Mouse (Mus musculus) forebrain, embryonic 12.5 days (tissue): ENCODE data around the gene Gm20388. TPM values are rescaled to one million over a fixed set of nuclear protein-coding genes. Genes with fewer than 3 reads are reported as not detected.

Experiments
- ATAC-seq: fragments of 200-750 bp; cut with Nextera tagmentation; 2 replicates; pipeline ENCODE4 v1.8.0; 2017; ENCODE audit warnings: moderate TSS enrichment; ENCODE audit not compliant: low FRiP score
- H3K27ac ChIP-seq: fragments of 300-500 bp; sonication (generic); 2 replicates; pipeline ENCODE4 v1.5.1; 2016; ENCODE audit warnings: mild to moderate bottlenecking
- H3K27me3 ChIP-seq: fragments of 300-500 bp; sonication (generic); 2 replicates; pipeline ENCODE4 v1.6.1; 2016; ENCODE audit warnings: mild to moderate bottlenecking
- H3K36me3 ChIP-seq: fragments of 300-500 bp; sonication (generic); replicated peaks from 2 replicates; pipeline ENCODE4 v1.6.1; 2016; ENCODE audit warnings: mild to moderate bottlenecking
- H3K4me1 ChIP-seq: fragments of 300-500 bp; sonication (generic); 2 replicates; pipeline ENCODE4 v1.6.1; 2016
- H3K4me2 ChIP-seq: fragments of 300-500 bp; sonication (generic); 2 replicates; pipeline ENCODE4 v1.6.1; 2016; ENCODE audit warnings: mild to moderate bottlenecking, moderate library complexity
- H3K4me3 ChIP-seq: fragments of 300-500 bp; sonication (generic); replicated peaks from 2 replicates; pipeline ENCODE4 v1.5.1; 2016; ENCODE audit warnings: mild to moderate bottlenecking
- H3K9ac ChIP-seq: fragments of 300-500 bp; sonication (generic); 2 replicates; pipeline ENCODE4 v1.6.1; 2016; ENCODE audit warnings: mild to moderate bottlenecking
- H3K9me3 ChIP-seq: fragments of 300-500 bp; sonication (generic); 2 replicates; pipeline ENCODE4 v1.6.1; 2016
- WGBS: fragments of 180-500 bp; shearing (Covaris S2); methylation state at CpG from one replicate; pipeline ENCODE4 v1.1.7; 2016; 5-methylcytosine and 5-hydroxymethylcytosine counted together
- polyA plus RNA-seq: library from polyadenylated mRNA; unstranded; fragments of >200 nt; fragmentation: Nextera tagmentation; extraction: Ambion mirVana; gene quantifications from 2 replicates; pipeline ENCODE4 v1.2.1, GENCODE M21; 2016

Gene Gm20388
- polyA plus RNA-seq, 1 experiment from 2014 or later, result not detected

GRCm38 (mm10) chr8:122779255-122779654 is 2868.6 kb downstream of the Gm20388 start:
- Histone ChIP-seq H3K36me3 (peaks cover 39% of the 10 kb centered on the region), H3K27me3 (peaks cover 9% of the 10 kb centered on the region), H3K9ac (no peak overlapping the region), H3K4me2 (no peak overlapping the region), H3K9me3 (no peaks in the 10 kb centered on the region), H3K4me1 (peaks cover 17% of the 10 kb centered on the region), H3K4me3 (no peak overlapping the region), H3K27ac (no peak overlapping the region)
- no peak for ATAC-seq
- WGBS, result 82% methylated on average over 9 of the region's 9 CpGs

GRCm38 (mm10) chr8:122784756-122785155 is 2874.1 kb downstream of the Gm20388 start:
- Histone ChIP-seq H3K36me3 (peaks cover 58% of the 10 kb centered on the region), H3K27ac (no peak overlapping the region), H3K9me3 (no peaks in the 10 kb centered on the region), H3K4me2 (no peak overlapping the region), H3K4me1 (no peaks in the 10 kb centered on the region), H3K4me3 (no peak overlapping the region), H3K9ac (no peak overlapping the region), H3K27me3 (no peaks in the 10 kb centered on the region)
- ATAC-seq, result no peak
- WGBS, result 86% methylated on average over 1 of the region's 1 CpGs

GRCm38 (mm10) chr8:122789796-122790195 is 2879.2 kb downstream of the Gm20388 start:
- Histone ChIP-seq H3K27ac (no peak overlapping the region), H3K9me3 (no peaks in the 10 kb centered on the region), H3K4me2 (no peak overlapping the region), H3K4me3 (no peak overlapping the region), H3K9ac (no peak overlapping the region), H3K27me3 (0 out of 2 replicates have a peak, but pooled peaks cover 2% of the 10 kb centered on the region), H3K4me1 (peaks cover 9% of the 10 kb centered on the region; the same call in 1 of the 2 replicates), H3K36me3 (peaks cover 22% of the 10 kb centered on the region)
- no peak for ATAC-seq
- 92% methylated on average over 5 of the region's 5 CpGs for WGBS

- no peak overlapping the region for H3K9ac ChIP-seq
- 76% methylated on average over 18 of the region's 18 CpGs for WGBS
- H3K4me1 ChIP-seq, result peaks cover 9% of the 10 kb centered on the region; the same call in 1 of the 2 replicates
- peak overlapping the region; percentile 60 for H3K27ac ChIP-seq
- peak; percentile 61 for ATAC-seq
- no peaks in the 10 kb centered on the region for H3K9me3 ChIP-seq
- H3K27me3 ChIP-seq, result peaks cover 16% of the 10 kb centered on the region; the same call in 1 of the 2 replicates
- no peak overlapping the region for H3K4me3 ChIP-seq
- H3K36me3 ChIP-seq, result 0 out of 2 replicates have a peak, but pooled peaks cover 7% of the 10 kb centered on the region
- H3K4me2 ChIP-seq, result no peak overlapping the region
Observed at GRCm38 (mm10) chr8:122793375-122794174, 2882.9 kb downstream of the Gm20388 start.

GRCm38 (mm10) chr8:122794175-122794454 is 2883.5 kb downstream of the Gm20388 start:
- Histone ChIP-seq H3K4me2 (no peak overlapping the region), H3K4me3 (no peak overlapping the region), H3K27me3 (peaks cover 17% of the 10 kb centered on the region; the same call in 1 of the 2 replicates), H3K27ac (peak overlapping the region; percentile 60), H3K9me3 (no peaks in the 10 kb centered on the region), H3K4me1 (peaks cover 9% of the 10 kb centered on the region; the same call in 1 of the 2 replicates), H3K9ac (no peak overlapping the region), H3K36me3 (0 out of 2 replicates have a peak, but pooled peaks cover 7% of the 10 kb centered on the region)
- no peak for ATAC-seq
- 66% methylated on average over 5 of the region's 5 CpGs for WGBS

- Histone ChIP-seq H3K4me3 (no peak overlapping the region), H3K4me1 (peaks cover 61% of the 10 kb centered on the region), H3K4me2 (peak overlapping the region; percentile 31), H3K27me3 (peaks cover 61% of the 10 kb centered on the region), H3K36me3 (no peaks in the 10 kb centered on the region), H3K9ac (no peak overlapping the region), H3K27ac (peak overlapping the region; percentile 97), H3K9me3 (no peaks in the 10 kb centered on the region)
- ATAC-seq, result peak; percentile 92
- 4% methylated on average over 15 of the region's 15 CpGs for WGBS
Observed at GRCm38 (mm10) chr8:122803906-122804761, 2893.5 kb downstream of the Gm20388 start.

GRCm38 (mm10) chr8:122805349-122805748 is 2894.7 kb downstream of the Gm20388 start:
- Histone ChIP-seq H3K27me3 (peaks cover 65% of the 10 kb centered on the region), H3K4me1 (peaks cover 61% of the 10 kb centered on the region), H3K9ac (0 out of 2 replicates have a peak overlapping the region, but pooled peaks have one; percentile 30), H3K9me3 (no peaks in the 10 kb centered on the region), H3K27ac (peak overlapping the region; percentile 97), H3K4me3 (no peak overlapping the region), H3K4me2 (0 out of 2 replicates have a peak overlapping the region, but pooled peaks have one; percentile 4), H3K36me3 (no peaks in the 10 kb centered on the region)
- ATAC-seq, result peak; percentile 27; the same call in 1 of the 2 replicates
- 15% methylated on average over 3 of the region's 3 CpGs for WGBS

GRCm38 (mm10) chr8:122806956-122807538 is 2896.4 kb downstream of the Gm20388 start:
- ATAC-seq, result no peak
- H3K27me3 ChIP-seq, result peaks cover 72% of the 10 kb centered on the region
- H3K4me2 ChIP-seq, result no peak overlapping the region
- peak overlapping the region; percentile 97 for H3K27ac ChIP-seq
- no peaks in the 10 kb centered on the region for H3K36me3 ChIP-seq
- WGBS, result 43% methylated on average over 7 of the region's 7 CpGs
- H3K9ac ChIP-seq, result 0 out of 2 replicates have a peak overlapping the region, but pooled peaks have one; percentile 5
- H3K9me3 ChIP-seq, result no peaks in the 10 kb centered on the region
- peaks cover 67% of the 10 kb centered on the region for H3K4me1 ChIP-seq
- H3K4me3 ChIP-seq, result no peak overlapping the region

GRCm38 (mm10) chr8:122807907-122808306 is 2897.3 kb downstream of the Gm20388 start:
- Histone ChIP-seq H3K27ac (peak overlapping the region; percentile 97), H3K36me3 (no peaks in the 10 kb centered on the region), H3K27me3 (peaks cover 72% of the 10 kb centered on the region), H3K4me3 (no peak overlapping the region), H3K9me3 (no peaks in the 10 kb centered on the region), H3K4me1 (peaks cover 63% of the 10 kb centered on the region), H3K9ac (no peak overlapping the region), H3K4me2 (no peak overlapping the region)
- WGBS, result 82% methylated on average over 4 of the region's 4 CpGs
- no peak for ATAC-seq

- Histone ChIP-seq H3K4me2 (no peak overlapping the region), H3K27ac (0 out of 2 replicates have a peak overlapping the region, but pooled peaks have one; percentile 20), H3K4me1 (peaks cover 63% of the 10 kb centered on the region), H3K36me3 (0 out of 2 replicates have a peak, but pooled peaks cover 6% of the 10 kb centered on the region), H3K9ac (no peak overlapping the region), H3K4me3 (no peak overlapping the region), H3K9me3 (no peaks in the 10 kb centered on the region), H3K27me3 (peaks cover 75% of the 10 kb centered on the region)
- no peak for ATAC-seq
- 82% methylated on average over 8 of the region's 8 CpGs for WGBS
Observed at GRCm38 (mm10) chr8:122810376-122810775, 2899.7 kb downstream of the Gm20388 start.

GRCm38 (mm10) chr8:122811870-122812494 is 2901.3 kb downstream of the Gm20388 start:
- no peaks in the 10 kb centered on the region for H3K9me3 ChIP-seq
- H3K27ac ChIP-seq, result peak overlapping the region; percentile 37; the same call in 1 of the 2 replicates
- H3K9ac ChIP-seq, result no peak overlapping the region
- peaks cover 63% of the 10 kb centered on the region for H3K27me3 ChIP-seq
- no peak overlapping the region for H3K4me3 ChIP-seq
- H3K36me3 ChIP-seq, result 0 out of 2 replicates have a peak, but pooled peaks cover 6% of the 10 kb centered on the region
- WGBS, result 89% methylated on average over 16 of the region's 16 CpGs
- H3K4me2 ChIP-seq, result no peak overlapping the region
- no peak for ATAC-seq
- H3K4me1 ChIP-seq, result peaks cover 50% of the 10 kb centered on the region
